Comparison of ENCODE assay signal across 2 mouse cellular contexts in genomic region chr4:117071183-117071582, GRCm38 (mm10).
TF ChIP-seq lines count a peak whose summit lies in the region.

No protein-coding gene starts in this region.

TF ChIP-seq in C2C12, 6 proteins besides CTCF, POLR2A, EP300 and RAD21:
- TF ChIP-seq MYOG (IDR thresholded peaks at IDR 0.05; ENCODE audit: control insufficient read depth, extremely low read depth, insufficient read length) (no peak), MYOD1 (IDR thresholded peaks at IDR 0.05; ENCODE audit: control insufficient read depth, insufficient read length, low read depth) (peak; percentile 14)

TF ChIP-seq in myocyte, 11 proteins besides CTCF, POLR2A, EP300 and RAD21:
- TF ChIP-seq USF1 (IDR thresholded peaks at IDR 0.05; ENCODE audit: low read depth) (no peak), MYOD1 (IDR thresholded peaks at IDR 0.05; ENCODE audit: control insufficient read depth in 1 of 3, insufficient read length in 2 of 3, low read depth in 2 of 3) (peak in 2 of 3 experiments; percentile 12 to 40)
